Mouse (Mus musculus): ENCODE results near the gene Zbtb16. TPM values are rescaled to one million over a fixed set of nuclear protein-coding genes. Genes with fewer than 3 reads are reported as not detected.

Gene Zbtb16
- total and polyA plus RNA-seq, 3 experiments: 0.34 to 3.0 (median 0.90) TPM

DNA sequence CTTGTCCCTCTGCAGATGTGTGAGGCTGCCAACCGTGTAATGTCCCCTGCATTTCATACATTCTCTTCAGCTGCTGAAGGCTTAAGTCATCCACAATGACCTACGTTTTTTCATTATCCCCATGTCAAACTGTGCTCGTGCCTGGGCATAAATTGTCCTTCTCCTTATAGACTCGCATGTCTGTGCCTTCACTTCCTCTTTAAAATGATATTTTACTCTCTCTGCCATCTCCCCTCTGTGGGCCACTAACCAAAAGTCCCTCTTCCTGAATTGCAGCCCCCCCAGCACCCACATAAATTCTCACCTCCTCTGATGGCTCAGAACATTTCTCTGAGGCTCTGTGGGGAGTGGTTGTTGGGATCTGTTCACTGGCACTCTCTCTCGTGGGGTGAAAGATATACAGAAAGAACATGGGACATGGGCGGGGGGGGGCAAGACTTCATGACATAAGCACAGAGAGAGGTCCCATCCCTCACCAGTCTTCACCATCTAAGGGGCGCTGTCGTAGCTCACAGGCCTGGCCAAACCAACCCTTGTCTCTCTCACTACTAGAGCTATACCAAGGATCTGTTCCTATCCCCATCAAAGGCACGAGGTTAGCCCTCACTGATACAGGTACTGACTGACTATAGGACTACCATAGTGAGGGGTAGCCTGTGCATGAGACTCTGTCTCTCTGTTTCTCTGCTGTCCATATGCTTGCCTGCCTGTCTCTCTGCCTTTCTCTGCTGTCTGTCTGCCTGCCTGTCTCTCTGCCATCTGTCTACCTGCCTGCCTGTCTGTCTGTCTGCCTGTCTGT is 174.6 kb downstream of the Zbtb16 start:
- Histone ChIP-seq H3K9ac (ENCODE audit: insufficient read depth, low read depth) (no peak overlapping the region), H3K36me3 (replicated peaks in 1 of 2; ENCODE audit: control insufficient read depth in 1 of 2, insufficient read depth in 1 of 2, low read length in 1 of 2) (peaks cover 11 to 13% of the 10 kb centered on the region in 2 experiments), H3K9me3 (replicated peaks; ENCODE audit: low read length) (peaks cover 8% of the 10 kb centered on the region), H3K79me2 (replicated peaks; ENCODE audit: control insufficient read depth, extremely low read depth, insufficient read depth, poor library complexity, severe bottlenecking) (no peaks in the 10 kb centered on the region), H3K27me3 (replicated peaks) (no peaks in the 10 kb centered on the region), H3K4me1 (ENCODE audit: control insufficient read depth in 1 of 2, insufficient read depth in 2 of 2) (peaks cover 0 to 17% of the 10 kb centered on the region in 2 experiments; a peak in 3 of 4 replicates), H3K4me3 (replicated peaks in 1 of 3; ENCODE audit: low read depth in 2 of 3, low read length in 2 of 3, poor library complexity in 1 of 3) (no peak overlapping the region), H3K27ac (ENCODE audit: insufficient read depth, low read depth) (no peak overlapping the region), H3K4me2 (ENCODE audit: insufficient read depth, low read depth, poor library complexity, severe bottlenecking) (no peak overlapping the region)
- in situ Hi-C loops (cut with MboI; ENCODE audit: low pct_ligation_motif_present, low pct_unique_long_range_greater_than_20kb, low sequenced_read_pairs) (no loop called here), dilution Hi-C loops (cut with MboI; ENCODE audit: extremely low pct_ligation_motif_present, extremely low pct_unique_long_range_greater_than_20kb, low sequenced_read_pairs) (no loop called here)
- no peak for DNase-seq (ENCODE audit: extremely low read depth)
- no peak for TF ChIP-seq ZKSCAN1 (IDR thresholded peaks at IDR 0.05; ENCODE audit: borderline replicate concordance, low read depth, low read length)
- no peak for TF ChIP-seq USF1 (IDR thresholded peaks at IDR 0.05; ENCODE audit: low read depth, low read length)
- no peak for TF ChIP-seq KAT2A (IDR thresholded peaks at IDR 0.05; ENCODE audit: insufficient replicate concordance, low read length)
- TF ChIP-seq CTCF (conservative IDR thresholded peaks at IDR 0.05 in 1 of 2, IDR thresholded peaks at IDR 0.05 in 1 of 2; ENCODE audit: low read depth in 2 of 2, low read length in 2 of 2): no peak
- TF ChIP-seq SIN3A (IDR thresholded peaks at IDR 0.05; ENCODE audit: low read length): no peak
- no peak for TF ChIP-seq POLR2AphosphoS2 (IDR thresholded peaks at IDR 0.05; ENCODE audit: low read depth, low read length)
- TF ChIP-seq ETS1 (conservative IDR thresholded peaks at IDR 0.05; ENCODE audit: low read depth, low read length): no peak

DNA sequence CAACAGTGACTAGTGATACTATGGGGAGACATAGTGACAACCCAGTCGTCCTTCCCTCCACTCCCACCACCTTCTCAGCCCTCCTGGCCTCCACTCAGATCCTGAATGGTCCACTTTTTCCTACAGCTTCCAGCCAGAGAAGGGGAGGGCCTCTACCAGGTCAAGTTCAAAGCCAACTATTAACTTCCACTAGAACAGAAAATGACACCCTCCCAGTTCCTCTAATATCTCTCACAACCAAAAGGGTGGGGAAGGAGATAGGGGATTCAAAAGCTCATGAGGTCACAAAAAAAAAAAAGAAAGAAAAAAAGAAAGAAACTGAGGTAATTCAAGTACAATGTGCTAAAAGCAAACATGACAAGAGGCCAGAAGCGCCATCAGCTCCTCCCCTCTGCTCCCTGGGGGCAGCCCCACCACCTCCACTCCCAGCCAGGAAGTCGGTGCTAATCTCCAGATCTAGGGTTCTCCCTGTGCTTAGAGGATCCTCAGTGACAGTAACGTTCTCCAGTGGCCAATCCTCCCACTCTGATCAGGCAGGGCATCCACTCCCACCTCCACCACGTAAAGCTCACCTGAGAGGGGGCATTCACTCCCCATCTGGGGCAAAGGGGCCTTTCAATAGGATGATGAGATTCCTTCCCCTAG is 180.4 kb downstream of the Zbtb16 start:
- dilution Hi-C loops (cut with MboI; ENCODE audit: extremely low pct_ligation_motif_present, extremely low pct_unique_long_range_greater_than_20kb, low sequenced_read_pairs): no loop called here

DNA sequence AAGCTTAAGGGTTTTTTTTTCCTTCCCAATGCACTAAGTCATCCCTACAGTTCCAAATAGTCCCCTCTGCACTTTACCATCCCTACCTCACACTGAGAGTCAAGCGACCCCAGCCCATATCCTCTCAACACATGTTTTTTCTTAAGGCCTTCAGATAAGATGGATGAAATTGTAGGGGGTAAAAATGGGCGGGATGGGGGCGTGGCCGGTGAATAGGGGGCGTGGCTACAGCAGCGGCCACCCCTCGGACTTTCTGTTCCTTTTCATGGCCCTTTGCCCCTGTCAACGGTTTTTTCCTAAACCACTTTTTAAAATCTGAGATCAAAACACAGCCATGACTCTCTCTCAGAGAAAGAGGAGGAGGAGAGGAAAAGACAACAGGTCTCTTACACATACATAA is 181.3 kb downstream of the Zbtb16 start:
- H3K27ac ChIP-seq (ENCODE audit: insufficient read depth, low read depth): no peak overlapping the region
- dilution Hi-C loops (cut with MboI; ENCODE audit: extremely low pct_ligation_motif_present, extremely low pct_unique_long_range_greater_than_20kb, low sequenced_read_pairs): no loop called here
- peaks cover 8 to 37% of the 10 kb centered on the region in 2 experiments for H3K4me1 ChIP-seq (ENCODE audit: control insufficient read depth in 1 of 2, insufficient read depth in 2 of 2)
- H3K4me3 ChIP-seq (replicated peaks in 1 of 3; ENCODE audit: low read depth in 2 of 3, low read length in 2 of 3, poor library complexity in 1 of 3): no peak overlapping the region
- H3K79me2 ChIP-seq (replicated peaks; ENCODE audit: control insufficient read depth, extremely low read depth, insufficient read depth, poor library complexity, severe bottlenecking): no peaks in the 10 kb centered on the region
- H3K27me3 ChIP-seq (replicated peaks): no peaks in the 10 kb centered on the region
- no peak overlapping the region for H3K9ac ChIP-seq (ENCODE audit: insufficient read depth, low read depth)
- TF ChIP-seq SMC3 (IDR thresholded peaks at IDR 0.05; ENCODE audit: low read depth, low read length) (no peak), NRF1 (IDR thresholded peaks at IDR 0.05; ENCODE audit: low read depth, low read length) (no peak), EP300 (IDR thresholded peaks at IDR 0.05; ENCODE audit: low read length) (no peak), ELF1 (IDR thresholded peaks at IDR 0.05; ENCODE audit: low read depth, low read length) (no peak)
- H3K36me3 ChIP-seq (replicated peaks in 1 of 2; ENCODE audit: control insufficient read depth in 1 of 2, insufficient read depth in 1 of 2, low read length in 1 of 2): peaks cover 5 to 9% of the 10 kb centered on the region in 2 experiments
- no peak overlapping the region for H3K4me2 ChIP-seq (ENCODE audit: insufficient read depth, low read depth, poor library complexity, severe bottlenecking)
- peaks cover 5% of the 10 kb centered on the region for H3K9me3 ChIP-seq (replicated peaks; ENCODE audit: low read length)
- peak; percentile 35 for DNase-seq (ENCODE audit: extremely low read depth)
- in situ Hi-C loops (cut with MboI; ENCODE audit: low pct_ligation_motif_present, low pct_unique_long_range_greater_than_20kb, low sequenced_read_pairs): no loop called here

More for the DNA sequence above, 180.4 kb downstream of the Zbtb16 start:
- Histone ChIP-seq H3K36me3 (replicated peaks in 1 of 2; ENCODE audit: control insufficient read depth in 1 of 2, insufficient read depth in 1 of 2, low read length in 1 of 2) (peaks cover 6 to 10% of the 10 kb centered on the region in 2 experiments), H3K9ac (ENCODE audit: insufficient read depth, low read depth) (no peak overlapping the region), H3K9me3 (replicated peaks; ENCODE audit: low read length) (peaks cover 8% of the 10 kb centered on the region), H3K27ac (ENCODE audit: insufficient read depth, low read depth) (no peak overlapping the region), H3K4me2 (ENCODE audit: insufficient read depth, low read depth, poor library complexity, severe bottlenecking) (no peak overlapping the region), H3K27me3 (replicated peaks) (no peaks in the 10 kb centered on the region), H3K4me3 (replicated peaks in 1 of 3; ENCODE audit: low read depth in 2 of 3, low read length in 2 of 3, poor library complexity in 1 of 3) (no peak overlapping the region), H3K79me2 (replicated peaks; ENCODE audit: control insufficient read depth, extremely low read depth, insufficient read depth, poor library complexity, severe bottlenecking) (no peaks in the 10 kb centered on the region), H3K4me1 (ENCODE audit: control insufficient read depth in 1 of 2, insufficient read depth in 2 of 2) (peaks cover 8 to 33% of the 10 kb centered on the region in 2 experiments)
- DNase-seq (ENCODE audit: extremely low read depth): peak; percentile 34
- in situ Hi-C loops (cut with MboI; ENCODE audit: low pct_ligation_motif_present, low pct_unique_long_range_greater_than_20kb, low sequenced_read_pairs): no loop called here
- TF ChIP-seq IRF4 (IDR thresholded peaks at IDR 0.05; ENCODE audit: low read depth, low read length) (0 out of 2 replicates have a peak, but pooled peaks have one; percentile 25), MAZ (IDR thresholded peaks at IDR 0.05; ENCODE audit: low read depth, low read length) (no peak), USF1 (IDR thresholded peaks at IDR 0.05; ENCODE audit: low read depth, low read length) (no peak), KAT2A (IDR thresholded peaks at IDR 0.05; ENCODE audit: insufficient replicate concordance, low read length) (no peak), ZNF384 (IDR thresholded peaks at IDR 0.05; ENCODE audit: low read depth, low read length) (0 out of 2 replicates have a peak, but pooled peaks have one; percentile 28), RAD21 (IDR thresholded peaks at IDR 0.05; ENCODE audit: low read depth, low read length) (no peak), CHD2 (IDR thresholded peaks at IDR 0.05; ENCODE audit: low read length) (no peak)
